Comparison of ENCODE assay signal across 9 mouse cellular contexts in the genomic region with DNA sequence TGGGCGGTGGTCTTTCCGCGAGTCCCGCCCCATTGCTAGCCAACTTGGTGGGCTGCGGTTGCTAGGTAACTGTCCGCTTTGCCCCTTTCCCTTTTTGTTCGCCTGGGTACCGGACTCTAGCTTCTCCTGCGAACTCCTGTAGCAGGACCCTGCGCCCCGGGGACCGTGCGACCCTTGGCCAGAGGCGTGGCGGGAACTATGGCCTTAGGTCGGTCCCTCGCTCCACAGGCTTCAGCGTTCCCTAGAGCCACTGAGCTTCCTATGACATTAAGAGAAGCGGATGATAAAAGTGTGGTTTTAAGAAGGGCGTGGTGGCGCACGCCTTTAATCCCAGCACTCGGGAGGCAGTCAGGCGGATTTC. TPM values are rescaled to one million over a fixed set of nuclear protein-coding genes. Genes with fewer than 3 reads are reported as not detected.
DNase-seq lines count a peak whose midpoint lies in the region; ATAC-seq and TF ChIP-seq lines count a peak whose summit lies in the region.
"Had no signal": no experiment of that assay in that cellular context is flagged by ENCODE, and none has a peak within 500 bp of the region (broad histone marks: within the 10 kb centered on the region; RNA-seq: fewer than 3 reads in every experiment).

No protein-coding gene starts in this region.

- no peak for DNase-seq in heart, postnatal 0 days (ENCODE audit: low spot score)
- DNase-seq in heart, postnatal 25 days (ENCODE audit: low spot score) = no peak
- DNase-seq in midbrain, embryonic 11.5 days (ENCODE audit: low spot score, missing footprints) = no peak
- DNase-seq in urinary bladder, postnatal 10 days (ENCODE audit: low spot score) = no peak
- DNase-seq in cerebellum, adult 8-10 months = no peak
- no peak for DNase-seq in thymus, postnatal 36 days

- no peak for TF ChIP-seq EP300 in heart, postnatal 0 days (IDR thresholded peaks at IDR 0.05; ENCODE audit: low read depth)

- no peaks in the 10 kb centered on the region for H3K9me3 ChIP-seq in heart, postnatal 0 days (replicated peaks; ENCODE audit: control insufficient read depth, low read length)
- H3K9me3 ChIP-seq in hindbrain, embryonic 13.5 days = no peaks in the 10 kb centered on the region
- H3K9me3 ChIP-seq in midbrain, embryonic 11.5 days (ENCODE audit: control insufficient read depth, low read length) = no peaks in the 10 kb centered on the region

- H3K27ac ChIP-seq in heart, postnatal 0 days (ENCODE audit: low read depth) = peak overlapping the region; percentile 93
- H3K27ac ChIP-seq in bone marrow macrophage, adult 2 months (ENCODE audit: insufficient read depth, low read depth, low read length) = peak overlapping the region; percentile 80
- peak overlapping the region; percentile 96 for H3K27ac ChIP-seq in hindbrain, embryonic 13.5 days
- H3K27ac ChIP-seq in midbrain, embryonic 11.5 days (ENCODE audit: low read depth, low read length) = peak overlapping the region; percentile 94

- no peak for TF ChIP-seq POLR2A in bone marrow macrophage, adult 2 months (IDR thresholded peaks at IDR 0.05; ENCODE audit: borderline replicate concordance, low read depth, low read length)

- H3K4me2 ChIP-seq in heart, postnatal 0 days (ENCODE audit: low read depth, low read length) = peak overlapping the region; percentile 94
- H3K4me2 ChIP-seq in hindbrain, embryonic 13.5 days = peak overlapping the region; percentile 83
- peak overlapping the region; percentile 59 for H3K4me2 ChIP-seq in midbrain, embryonic 11.5 days

- TF ChIP-seq CTCF in heart, postnatal 0 days (IDR thresholded peaks at IDR 0.05; ENCODE audit: low read depth) = no peak
- TF ChIP-seq CTCF in bone marrow macrophage, adult 2 months (IDR thresholded peaks at IDR 0.05; ENCODE audit: low read depth, low read length) = no peak

- peak; percentile 7 for ATAC-seq in heart, postnatal 0 days (ENCODE audit: insufficient read depth, low read depth)
- no peak for ATAC-seq in hindbrain, embryonic 13.5 days (ENCODE audit: low FRiP score)
- no peak for ATAC-seq in midbrain, embryonic 11.5 days (ENCODE audit: low FRiP score)

- peak overlapping the region; percentile 69 for H3K4me3 ChIP-seq in heart, postnatal 0 days (ENCODE audit: low read depth, low read length)
- peak overlapping the region; percentile 69 for H3K4me3 ChIP-seq in bone marrow macrophage, adult 2 months (ENCODE audit: insufficient read depth, low read length)
- peak overlapping the region; percentile 64 for H3K4me3 ChIP-seq in hindbrain, embryonic 13.5 days
- peak overlapping the region; percentile 61 for H3K4me3 ChIP-seq in midbrain, embryonic 11.5 days (ENCODE audit: low read depth, low read length)

- intact Hi-C loops in heart, postnatal 25 days (cut with DNase I) = loop anchor here (5.0 to 10.0 kb wide), 2 partner anchors 63 to 234 kb away; partner anchors contain the start of gene Cherp

- H3K4me1 ChIP-seq in heart, postnatal 0 days (ENCODE audit: control insufficient read depth, insufficient read depth) = peaks cover 8% of the 10 kb centered on the region
- H3K4me1 ChIP-seq in bone marrow macrophage, adult 2 months (ENCODE audit: control insufficient read depth, insufficient read depth, low read length) = peaks cover 36% of the 10 kb centered on the region
- H3K4me1 ChIP-seq in hindbrain, embryonic 13.5 days (replicated peaks) = peaks cover 30% of the 10 kb centered on the region
- H3K4me1 ChIP-seq in midbrain, embryonic 11.5 days (ENCODE audit: control insufficient read depth, insufficient read depth, low read length) = peaks cover 6% of the 10 kb centered on the region

- H3K36me3 ChIP-seq in heart, postnatal 0 days (replicated peaks; ENCODE audit: control insufficient read depth, insufficient read depth, low read length) = peaks cover 15% of the 10 kb centered on the region
- peaks cover 26% of the 10 kb centered on the region for H3K36me3 ChIP-seq in hindbrain, embryonic 13.5 days
- no peaks in the 10 kb centered on the region for H3K36me3 ChIP-seq in midbrain, embryonic 11.5 days (ENCODE audit: control insufficient read depth, insufficient read depth, low read length)

- H3K27me3 ChIP-seq in heart, postnatal 0 days (ENCODE audit: control insufficient read depth, insufficient read depth, low read length) = no peaks in the 10 kb centered on the region
- H3K27me3 ChIP-seq in hindbrain, embryonic 13.5 days = no peaks in the 10 kb centered on the region
- H3K27me3 ChIP-seq in midbrain, embryonic 11.5 days (ENCODE audit: control insufficient read depth, insufficient read depth, low read length) = no peaks in the 10 kb centered on the region

- H3K9ac ChIP-seq in heart, postnatal 0 days (replicated peaks; ENCODE audit: low read depth, low read length) = peak overlapping the region; percentile 75
- peak overlapping the region; percentile 77 for H3K9ac ChIP-seq in hindbrain, embryonic 13.5 days
- H3K9ac ChIP-seq in midbrain, embryonic 11.5 days (ENCODE audit: low read length) = peak overlapping the region; percentile 74

- under 1% methylated on average over 24 of the region's 24 CpGs for WGBS in heart, postnatal 0 days
- WGBS in hindbrain, embryonic 13.5 days = under 1% methylated on average over 24 of the region's 24 CpGs
- under 1% methylated on average over 24 of the region's 24 CpGs for WGBS in midbrain, embryonic 11.5 days

RNA-seq across cellular contexts. Expression of gene Ap1m1, which starts 0.6 kb away (rescaled TPM):
- total RNA-seq in heart, postnatal 0 days (2014; rRNA removed; ENCODE audit: low replicate concordance) = 36.1 and 46.5 TPM in 2 replicates
- 82.8 and 83.4 TPM in 2 replicates for polyA plus RNA-seq in heart, postnatal 0 days (2015; fragmentation: Nextera tagmentation; extraction: Ambion mirVana)
- 10 to 100 TPM; 44.0 to 46.1 TPM for total RNA-seq in heart, postnatal 25 days (2021)
- 51.4 and 60.2 TPM in 2 replicates for polyA plus RNA-seq in bone marrow macrophage, adult 2 months (2012; ENCODE audit: insufficient read depth, insufficient read length, missing spikeins)
- polyA plus RNA-seq in hindbrain, embryonic 13.5 days (2015; fragmentation: Nextera tagmentation; extraction: Ambion mirVana) = 247 and 261 TPM in 2 replicates
- polyA plus RNA-seq in midbrain, embryonic 11.5 days (2014; fragmentation: Nextera tagmentation; extraction: Ambion mirVana) = 170 and 173 TPM in 2 replicates

RNA-seq across cellular contexts. Expression of gene Fam32a, which starts 20.9 kb away (rescaled TPM):
- 30.1 and 45.4 TPM in 2 replicates for total RNA-seq in heart, postnatal 0 days (2014; rRNA removed; ENCODE audit: low replicate concordance)
- polyA plus RNA-seq in heart, postnatal 0 days (2015; fragmentation: Nextera tagmentation; extraction: Ambion mirVana) = 32.0 and 37.1 TPM in 2 replicates
- 10 to 100 TPM; 20.4 to 20.7 TPM for total RNA-seq in heart, postnatal 25 days (2021)
- 56.6 and 58.3 TPM in 2 replicates for polyA plus RNA-seq in bone marrow macrophage, adult 2 months (2012; ENCODE audit: insufficient read depth, insufficient read length, missing spikeins)
- 108 and 109 TPM in 2 replicates for polyA plus RNA-seq in hindbrain, embryonic 13.5 days (2015; fragmentation: Nextera tagmentation; extraction: Ambion mirVana)
- 73.1 and 77.8 TPM in 2 replicates for polyA plus RNA-seq in midbrain, embryonic 11.5 days (2014; fragmentation: Nextera tagmentation; extraction: Ambion mirVana)

RNA-seq across cellular contexts. Expression of gene Gm11034, which starts 26.9 kb away (rescaled TPM):
- total RNA-seq in heart, postnatal 0 days (2014; rRNA removed; ENCODE audit: low replicate concordance) = not detected in 2 replicates
- polyA plus RNA-seq in heart, postnatal 0 days (2015; fragmentation: Nextera tagmentation; extraction: Ambion mirVana) = not detected in 2 replicates
- not detected for total RNA-seq in heart, postnatal 25 days (2021)
- not detected in 2 replicates for polyA plus RNA-seq in bone marrow macrophage, adult 2 months (2012; ENCODE audit: insufficient read depth, insufficient read length, missing spikeins)
- not detected in 2 replicates for polyA plus RNA-seq in hindbrain, embryonic 13.5 days (2015; fragmentation: Nextera tagmentation; extraction: Ambion mirVana)
- polyA plus RNA-seq in midbrain, embryonic 11.5 days (2014; fragmentation: Nextera tagmentation; extraction: Ambion mirVana) = not detected in 2 replicates
- total RNA-seq: granulocyte monocyte progenitor cell, adult 5-6 weeks had no signal

RNA-seq across cellular contexts. Expression of gene Cib3, which starts 27.7 kb away (rescaled TPM):
- total RNA-seq in heart, postnatal 0 days (2014; rRNA removed; ENCODE audit: low replicate concordance) = not detected in 2 replicates
- polyA plus RNA-seq in heart, postnatal 0 days (2015; fragmentation: Nextera tagmentation; extraction: Ambion mirVana) = not detected in 2 replicates
- total RNA-seq in heart, postnatal 25 days (2021) = under 1 TPM in 1 of 2 experiments, not detected in 1; 0.49 TPM
- 0.54 TPM in 1 of 2 replicates, not detected in the other for polyA plus RNA-seq in bone marrow macrophage, adult 2 months (2012; ENCODE audit: insufficient read depth, insufficient read length, missing spikeins)
- polyA plus RNA-seq in hindbrain, embryonic 13.5 days (2015; fragmentation: Nextera tagmentation; extraction: Ambion mirVana) = not detected in 2 replicates
- not detected in 2 replicates for polyA plus RNA-seq in midbrain, embryonic 11.5 days (2014; fragmentation: Nextera tagmentation; extraction: Ambion mirVana)

RNA-seq across cellular contexts. Expression of gene Hsh2d, which starts 50.9 kb away (rescaled TPM):
- total RNA-seq in heart, postnatal 0 days (2014; rRNA removed; ENCODE audit: low replicate concordance) = not detected in 2 replicates
- 0.05 and 0.12 TPM in 2 replicates for polyA plus RNA-seq in heart, postnatal 0 days (2015; fragmentation: Nextera tagmentation; extraction: Ambion mirVana)
- not detected for total RNA-seq in heart, postnatal 25 days (2021)
- polyA plus RNA-seq in bone marrow macrophage, adult 2 months (2012; ENCODE audit: insufficient read depth, insufficient read length, missing spikeins) = 0.29 TPM in 1 of 2 replicates, not detected in the other
- polyA plus RNA-seq in hindbrain, embryonic 13.5 days (2015; fragmentation: Nextera tagmentation; extraction: Ambion mirVana) = not detected in 2 replicates
- polyA plus RNA-seq in midbrain, embryonic 11.5 days (2014; fragmentation: Nextera tagmentation; extraction: Ambion mirVana) = not detected in 2 replicates
